Mouse (Mus musculus) hindbrain, embryonic 16.5 days (tissue): ENCODE data around the gene Gtse1. TPM values are rescaled to one million over a fixed set of nuclear protein-coding genes. Genes with fewer than 3 reads are reported as not detected.
A peak's percentile ranks its signal among the peaks of the same experiment; 100 is the strongest.

Experiments used
- ATAC-seq: fragments of 200-750 bp; cut with Nextera tagmentation; 2 replicates; pipeline ENCODE4 v1.8.0; 2017; ENCODE audit warnings: moderate TSS enrichment, moderate library complexity
- H3K27ac ChIP-seq: fragments of 300-500 bp; sonication (generic); 2 replicates; pipeline ENCODE4 v1.5.1; 2014; ENCODE audit warnings: low read depth, mild to moderate bottlenecking, control low read depth, low read length, moderate library complexity
- H3K27me3 ChIP-seq: fragments of 300-500 bp; sonication (generic); replicated peaks from 2 replicates; pipeline ENCODE4 v1.6.1; 2014; ENCODE audit warnings: low read length; ENCODE audit not compliant: control insufficient read depth, insufficient read depth
- H3K36me3 ChIP-seq: fragments of 300-500 bp; sonication (generic); 2 replicates; pipeline ENCODE4 v1.6.1; 2014; ENCODE audit warnings: mild to moderate bottlenecking, low read length, moderate library complexity, mixed read lengths; ENCODE audit not compliant: control insufficient read depth, insufficient read depth
- H3K4me1 ChIP-seq: fragments of 300-500 bp; sonication (generic); 2 replicates; pipeline ENCODE4 v1.6.1; 2014; ENCODE audit warnings: low read depth, low read length; ENCODE audit not compliant: control insufficient read depth, insufficient read depth
- H3K4me2 ChIP-seq: fragments of 300-500 bp; sonication (generic); 2 replicates; pipeline ENCODE4 v1.6.1; 2014; ENCODE audit warnings: mild to moderate bottlenecking, low read length, control low read depth, moderate library complexity
- H3K4me3 ChIP-seq: fragments of 300-500 bp; sonication (generic); 2 replicates; pipeline ENCODE4 v1.5.1; 2014; ENCODE audit warnings: mild to moderate bottlenecking, low read length, control low read depth, moderate library complexity
- H3K9ac ChIP-seq: fragments of 300-500 bp; sonication (generic); 2 replicates; pipeline ENCODE4 v1.6.1; 2014; ENCODE audit warnings: low read depth, mild to moderate bottlenecking, control low read depth, low read length, moderate library complexity
- H3K9me3 ChIP-seq: fragments of 300-500 bp; sonication (generic); 2 replicates; pipeline ENCODE4 v1.6.1; 2014; ENCODE audit warnings: mild to moderate bottlenecking, low read length, moderate library complexity; ENCODE audit not compliant: control insufficient read depth
- WGBS: fragments of 180-500 bp; shearing (Covaris S2); extraction: QIAGEN DNeasy Blood & Tissue Kit; methylation state at CpG from one replicate; pipeline ENCODE4 v1.1.7; 2014; 5-methylcytosine and 5-hydroxymethylcytosine counted together
- polyA plus RNA-seq: library from polyadenylated mRNA; unstranded; fragments of >200 nt; fragmentation: Nextera tagmentation; extraction: Ambion mirVana; gene quantifications from 2 replicates; pipeline ENCODE4 v1.2.1, GENCODE M21; 2015

The Gtse1 gene
- polyA plus RNA-seq, 1 experiment from 2014 or later = 6.2 TPM

- no peak for ATAC-seq
- H3K36me3 ChIP-seq = no peaks in the 10 kb centered on the region
- no peaks in the 10 kb centered on the region for H3K9me3 ChIP-seq
- 90% methylated on average over 4 of the region's 4 CpGs for WGBS
- H3K27ac ChIP-seq = no peak overlapping the region
- H3K4me3 ChIP-seq = no peak overlapping the region
- peaks cover 11% of the 10 kb centered on the region for H3K4me1 ChIP-seq
- no peak overlapping the region for H3K9ac ChIP-seq
- H3K27me3 ChIP-seq = no peaks in the 10 kb centered on the region
- no peak overlapping the region for H3K4me2 ChIP-seq
Observed at GRCm38 (mm10) chr15:85828071-85828470, 31.5 kb upstream of the Gtse1 start.

GRCm38 (mm10) chr15:85829470-85829869 is 30.1 kb upstream of the Gtse1 start:
- ATAC-seq = no peak
- no peak overlapping the region for H3K27ac ChIP-seq
- no peaks in the 10 kb centered on the region for H3K27me3 ChIP-seq
- 64% methylated on average over 5 of the region's 5 CpGs for WGBS
- H3K4me2 ChIP-seq = no peak overlapping the region
- H3K9me3 ChIP-seq = no peaks in the 10 kb centered on the region
- H3K4me3 ChIP-seq = no peak overlapping the region
- no peak overlapping the region for H3K9ac ChIP-seq
- no peaks in the 10 kb centered on the region for H3K36me3 ChIP-seq
- H3K4me1 ChIP-seq = peaks cover 11% of the 10 kb centered on the region

GRCm38 (mm10) chr15:85831954-85832590 is 27.5 kb upstream of the Gtse1 start, which contains the start of gene Ttc38:
Ttc38 (plus strand) TSS chr15:85832306.
- Histone ChIP-seq H3K36me3 (peaks cover 4% of the 10 kb centered on the region), H3K4me2 (peak within 1 kb of the TSS; percentile 76), H3K27me3 (no peaks in the 10 kb centered on the region), H3K4me3 (peak within 1 kb of the TSS; percentile 68), H3K9ac (peak within 1 kb of the TSS; percentile 82), H3K9me3 (no peaks in the 10 kb centered on the region), H3K4me1 (peaks cover 11% of the 10 kb centered on the region), H3K27ac (peak within 1 kb of the TSS; percentile 39; the same call in 1 of the 2 replicates)
- under 1% methylated on average over 27 of the region's 27 CpGs for WGBS
- peak; percentile 95 for ATAC-seq

- no peaks in the 10 kb centered on the region for H3K27me3 ChIP-seq
- peak; percentile 18; the same call in 1 of the 2 replicates for ATAC-seq
- peaks cover 11% of the 10 kb centered on the region for H3K4me1 ChIP-seq
- no peaks in the 10 kb centered on the region for H3K9me3 ChIP-seq
- peaks cover 4% of the 10 kb centered on the region for H3K36me3 ChIP-seq
- peak overlapping the region; percentile 82 for H3K9ac ChIP-seq
- peak overlapping the region; percentile 76 for H3K4me2 ChIP-seq
- 45% methylated on average over 8 of the region's 8 CpGs for WGBS
- H3K27ac ChIP-seq = no peak overlapping the region; the same call in 1 of the 2 replicates
- H3K4me3 ChIP-seq = peak overlapping the region; percentile 68
Observed at GRCm38 (mm10) chr15:85832599-85832998, 26.9 kb upstream of the Gtse1 start.

DNA sequence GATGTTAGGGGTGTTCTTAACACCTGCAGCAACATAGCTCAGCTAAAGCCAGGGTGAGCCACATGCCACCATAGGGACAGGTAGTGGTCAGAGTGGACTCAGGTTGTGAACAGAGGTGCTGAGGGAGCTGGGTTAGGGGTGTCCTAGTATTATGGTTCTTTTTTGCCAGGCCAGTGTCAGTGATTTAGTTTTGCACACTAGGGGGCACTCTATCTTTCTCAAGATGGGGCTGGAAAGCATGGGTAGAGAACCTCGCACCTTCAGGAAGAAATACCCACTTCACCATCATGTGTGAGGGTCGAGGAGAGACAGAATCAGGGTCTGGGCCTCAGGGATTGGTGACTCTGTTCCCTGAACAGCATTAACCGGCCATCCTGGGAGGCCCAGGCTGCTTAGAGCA is 24.2 kb upstream of the Gtse1 start:
- Histone ChIP-seq H3K4me2 (no peak overlapping the region), H3K9me3 (no peaks in the 10 kb centered on the region), H3K36me3 (peaks cover 4% of the 10 kb centered on the region), H3K9ac (no peak overlapping the region), H3K4me3 (no peak overlapping the region), H3K27me3 (no peaks in the 10 kb centered on the region), H3K27ac (no peak overlapping the region), H3K4me1 (peaks cover 11% of the 10 kb centered on the region)
- WGBS = 63% methylated on average over 3 of the region's 3 CpGs
- ATAC-seq = no peak

DNA sequence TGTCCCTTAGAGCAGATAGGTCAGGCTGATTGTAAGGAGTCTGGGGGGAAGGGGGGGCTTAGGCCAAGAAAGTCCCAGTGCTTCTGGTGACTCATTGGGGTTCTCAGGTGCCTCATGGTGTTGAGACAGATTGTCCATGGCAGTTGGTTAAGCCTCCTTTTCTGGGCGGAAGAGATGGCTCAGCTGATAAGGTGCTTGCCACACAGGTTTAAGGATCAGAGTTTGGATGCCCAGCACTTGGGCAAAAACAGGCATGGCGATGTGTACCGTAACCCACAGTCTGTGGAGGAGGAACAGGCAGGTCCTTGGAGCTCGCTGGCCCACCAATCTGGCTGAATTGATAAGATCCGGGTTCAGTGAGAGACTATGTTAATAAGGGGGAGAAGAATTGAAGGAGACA is 22.7 kb upstream of the Gtse1 start:
- H3K9ac ChIP-seq = no peak overlapping the region
- H3K4me1 ChIP-seq = peaks cover 5% of the 10 kb centered on the region; the same call in 1 of the 2 replicates
- no peaks in the 10 kb centered on the region for H3K9me3 ChIP-seq
- H3K27ac ChIP-seq = no peak overlapping the region
- H3K36me3 ChIP-seq = peaks cover 4% of the 10 kb centered on the region
- ATAC-seq = no peak
- H3K27me3 ChIP-seq = no peaks in the 10 kb centered on the region
- no peak overlapping the region for H3K4me2 ChIP-seq
- WGBS = 93% methylated on average over 5 of the region's 5 CpGs
- H3K4me3 ChIP-seq = no peak overlapping the region

- WGBS = 39% methylated on average over 6 of the region's 6 CpGs
- H3K4me3 ChIP-seq = no peak overlapping the region
- peaks cover 4% of the 10 kb centered on the region for H3K36me3 ChIP-seq
- no peaks in the 10 kb centered on the region for H3K4me1 ChIP-seq
- H3K4me2 ChIP-seq = no peak overlapping the region
- H3K27ac ChIP-seq = no peak overlapping the region
- no peak for ATAC-seq
- H3K9me3 ChIP-seq = no peaks in the 10 kb centered on the region
- H3K27me3 ChIP-seq = no peaks in the 10 kb centered on the region
- H3K9ac ChIP-seq = no peak overlapping the region
Observed at GRCm38 (mm10) chr15:85840983-85841382, 18.6 kb upstream of the Gtse1 start.

DNA sequence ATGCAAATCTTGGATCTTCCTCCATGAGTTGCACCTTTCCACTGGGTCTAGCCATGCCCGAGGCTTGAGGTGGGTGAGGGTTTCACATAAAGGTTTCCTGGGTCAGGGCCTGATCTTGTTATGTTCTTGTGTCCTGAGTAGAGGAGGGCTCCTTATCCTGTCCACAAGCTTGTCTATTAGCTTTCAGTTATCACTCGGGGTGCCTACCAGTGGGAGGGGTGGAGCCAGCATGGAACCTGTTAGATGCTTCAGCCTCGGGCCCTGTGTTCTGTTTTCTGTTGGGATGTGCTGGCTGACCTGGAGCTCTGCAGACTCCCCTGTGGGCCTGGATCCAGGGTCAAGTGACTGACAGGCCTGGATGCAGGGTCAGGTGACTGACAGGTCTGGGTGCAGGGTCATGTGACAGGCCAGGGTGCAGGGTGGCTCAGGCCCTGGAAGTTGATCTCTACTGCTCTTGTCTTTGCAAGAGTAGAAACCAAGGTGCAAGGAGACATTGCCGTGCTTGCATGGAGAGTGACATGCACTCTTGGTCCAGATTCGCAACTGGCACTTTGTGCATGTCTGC is 17.7 kb upstream of the Gtse1 start:
- no peak overlapping the region for H3K4me2 ChIP-seq
- no peaks in the 10 kb centered on the region for H3K9me3 ChIP-seq
- H3K4me1 ChIP-seq = no peaks in the 10 kb centered on the region
- H3K36me3 ChIP-seq = no peaks in the 10 kb centered on the region
- WGBS = 84% methylated on average over 5 of the region's 5 CpGs
- no peak overlapping the region for H3K27ac ChIP-seq
- ATAC-seq = no peak
- no peak overlapping the region for H3K9ac ChIP-seq
- no peak overlapping the region for H3K4me3 ChIP-seq
- H3K27me3 ChIP-seq = no peaks in the 10 kb centered on the region

GRCm38 (mm10) chr15:85845071-85845470 is 14.5 kb upstream of the Gtse1 start:
- Histone ChIP-seq H3K27me3 (no peaks in the 10 kb centered on the region), H3K4me1 (no peaks in the 10 kb centered on the region), H3K4me2 (no peak overlapping the region), H3K9ac (no peak overlapping the region), H3K4me3 (no peak overlapping the region), H3K9me3 (no peaks in the 10 kb centered on the region), H3K27ac (no peak overlapping the region), H3K36me3 (no peaks in the 10 kb centered on the region)
- no peak for ATAC-seq
